8 mouse cellular contexts compared by ENCODE assay signal in the genomic region with DNA sequence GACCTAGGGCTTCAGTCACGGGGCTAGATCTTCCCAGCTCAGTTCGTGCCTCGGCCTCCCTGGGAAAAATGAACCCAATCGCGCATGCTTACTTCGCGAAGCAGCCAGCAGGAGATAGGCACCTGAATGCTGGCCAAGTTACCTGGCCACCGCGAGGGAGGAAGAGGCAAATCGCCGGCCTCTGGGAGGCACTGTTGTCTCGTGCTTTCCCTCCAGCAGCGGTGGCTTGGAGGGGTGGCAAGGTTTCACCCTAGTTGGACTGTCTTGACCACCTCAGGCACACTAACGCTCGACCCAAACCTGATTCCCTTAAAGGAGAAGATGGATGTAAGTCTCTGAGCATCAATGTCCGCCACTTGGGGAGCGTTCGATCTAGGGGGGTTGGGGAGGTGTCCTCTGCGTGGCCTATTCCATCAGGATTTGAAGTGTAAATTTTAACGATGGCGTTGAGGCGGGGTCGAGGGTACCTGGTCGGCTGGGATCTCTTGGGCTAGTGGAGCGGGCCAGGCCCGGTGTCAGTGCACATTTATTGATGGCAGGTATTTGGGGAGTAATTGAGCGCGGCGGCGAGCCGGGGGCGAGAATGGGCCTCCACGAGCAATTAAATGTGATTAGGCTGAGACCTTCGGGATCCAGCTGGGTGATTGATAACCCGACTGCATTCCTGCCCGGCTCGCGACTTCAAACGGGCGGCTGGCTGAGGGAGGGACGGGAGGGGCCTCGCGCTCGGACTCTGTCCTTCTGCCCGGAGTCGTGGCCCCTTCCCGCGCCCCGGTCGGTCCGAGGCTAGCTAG. TPM values are rescaled to one million over a fixed set of nuclear protein-coding genes. Genes with fewer than 3 reads are reported as not detected.
DNase-seq lines count a peak whose midpoint lies in the region; ATAC-seq and TF ChIP-seq lines count a peak whose summit lies in the region.

No protein-coding gene starts in this region.

- TF ChIP-seq POLR2A in ES-Bruce4 (IDR thresholded peaks at IDR 0.05; ENCODE audit: insufficient read depth, low read length), result no peak

- H3K27me3 ChIP-seq in ES-Bruce4 (ENCODE audit: control insufficient read depth, insufficient read depth, low read length, poor library complexity, severe bottlenecking), result peaks cover 27% of the 10 kb centered on the region
- peaks cover 70% of the 10 kb centered on the region for H3K27me3 ChIP-seq in kidney, postnatal 0 days (ENCODE audit: insufficient read depth, low read length)
- H3K27me3 ChIP-seq in midbrain, embryonic 10.5 days (ENCODE audit: low read depth, poor library complexity, severe bottlenecking), result peaks cover 100% of the 10 kb centered on the region

- peak; percentile 82 for TF ChIP-seq CTCF in ES-Bruce4 (IDR thresholded peaks at IDR 0.05; ENCODE audit: low read depth, low read length)
- TF ChIP-seq CTCF in kidney, postnatal 0 days (IDR thresholded peaks at IDR 0.05; ENCODE audit: low read depth), result peak; percentile 76

- WGBS in kidney, postnatal 0 days, result under 1% methylated on average over 51 of the region's 51 CpGs
- WGBS in midbrain, embryonic 10.5 days, result under 1% methylated on average over 51 of the region's 51 CpGs

- 0 out of 2 replicates have a peak, but pooled peaks have one; percentile 51 for TF ChIP-seq EP300 in ES-Bruce4 (IDR thresholded peaks at IDR 0.05; ENCODE audit: insufficient read depth, low read depth, low read length)

- no peaks in the 10 kb centered on the region for H3K36me3 ChIP-seq in ES-Bruce4 (ENCODE audit: control insufficient read depth, insufficient read depth, low read length, poor library complexity, severe bottlenecking)
- H3K36me3 ChIP-seq in kidney, postnatal 0 days (ENCODE audit: insufficient read depth, low read length), result no peaks in the 10 kb centered on the region
- H3K36me3 ChIP-seq in midbrain, embryonic 10.5 days, result no peaks in the 10 kb centered on the region

- H3K27ac ChIP-seq in ES-Bruce4 (ENCODE audit: insufficient read depth, low read length), result no peak overlapping the region
- H3K27ac ChIP-seq in kidney, postnatal 0 days, result no peak overlapping the region
- H3K27ac ChIP-seq in midbrain, embryonic 10.5 days (replicated peaks), result peak overlapping the region; percentile 76

- peak overlapping the region; percentile 18 for H3K9ac ChIP-seq in ES-Bruce4 (ENCODE audit: low read depth, poor library complexity, severe bottlenecking)
- H3K9ac ChIP-seq in kidney, postnatal 0 days (ENCODE audit: low read depth, low read length), result no peak overlapping the region

- H3K9me3 ChIP-seq in ES-Bruce4 (replicated peaks; ENCODE audit: control insufficient read depth, insufficient read depth, low read length, poor library complexity, severe bottlenecking), result no peaks in the 10 kb centered on the region
- no peaks in the 10 kb centered on the region for H3K9me3 ChIP-seq in kidney, postnatal 0 days (replicated peaks; ENCODE audit: low read length)
- H3K9me3 ChIP-seq in midbrain, embryonic 10.5 days (replicated peaks), result no peaks in the 10 kb centered on the region

- peak overlapping the region; percentile 20 for H3K4me3 ChIP-seq in ES-Bruce4 (ENCODE audit: low read depth, low read length)
- H3K4me3 ChIP-seq in kidney, postnatal 0 days (replicated peaks; ENCODE audit: low read depth, low read length), result peak overlapping the region; percentile 23; the same call in 1 of the 2 replicates
- peak overlapping the region; percentile 51 for H3K4me3 ChIP-seq in midbrain, embryonic 10.5 days

- DNase-seq in adrenal gland, adult 8-10 months, result peak; percentile 19
- DNase-seq in forelimb bud, embryonic 11.5 days (ENCODE audit: low read depth, low spot score), result peak; percentile 68
- peak; percentile 54 for DNase-seq in kidney, postnatal 0 days (ENCODE audit: low spot score)
- peak; percentile 70 for DNase-seq in midbrain, embryonic 10.5 days (ENCODE audit: low spot score)
- DNase-seq in spleen, postnatal 14 days (ENCODE audit: low spot score in 2 of 2), result no peak
- DNase-seq in right cerebral cortex, postnatal 4 days, result no peak

- H3K4me1 ChIP-seq in ES-Bruce4 (ENCODE audit: control insufficient read depth, insufficient read depth, low read length), result peaks cover 2% of the 10 kb centered on the region
- H3K4me1 ChIP-seq in kidney, postnatal 0 days (replicated peaks; ENCODE audit: insufficient read depth, low read length), result no peaks in the 10 kb centered on the region; the same call in 1 of the 2 replicates
- peaks cover 58% of the 10 kb centered on the region for H3K4me1 ChIP-seq in midbrain, embryonic 10.5 days

- ATAC-seq in kidney, postnatal 0 days (replicated peaks; ENCODE audit: low FRiP score, low read depth), result no peak
- no peak for ATAC-seq in erythroblast, adult 5-6 weeks (replicated peaks; ENCODE audit: low FRiP score, poor library complexity, severe bottlenecking)

- peak overlapping the region; percentile 45 for H3K4me2 ChIP-seq in kidney, postnatal 0 days (ENCODE audit: low read length)

RNA-seq across cellular contexts. Expression of a gene that starts 10.8 kb away (rescaled TPM):
- polyA plus RNA-seq in ES-Bruce4 (2011; ENCODE audit: insufficient read depth, insufficient read length, low read depth, missing spikeins), result 3.1 and 4.4 TPM in 2 replicates
- 1 to 10 TPM; 1.2 to 1.5 (median 1.4) TPM for total RNA-seq in adrenal gland, adult 8-10 months (2022)
- 1.0 and 1.4 TPM in 2 replicates for polyA plus RNA-seq in kidney, postnatal 0 days (2015; fragmentation: Nextera tagmentation; extraction: Ambion mirVana)
- 18.3 and 23.2 TPM in 2 replicates for polyA plus RNA-seq in midbrain, embryonic 10.5 days (2016; fragmentation: Nextera tagmentation; extraction: Ambion mirVana)
- total RNA-seq in erythroblast, adult 5-6 weeks (2015; ENCODE audit: low replicate concordance), result not detected in 2 replicates
- not detected in 2 replicates for total RNA-seq in erythroblast, adult 5-6 weeks (2017; ENCODE audit: low replicate concordance)

Comparison
In these comparisons a context has a peak if more than half of its experiments do, and no peak if none do; other contexts are left out.
1. DNase-seq: peak in adrenal gland, adult 8-10 months (single experiment), forelimb bud, embryonic 11.5 days (single experiment), kidney, postnatal 0 days (single experiment) and midbrain, embryonic 10.5 days (single experiment); none in spleen, postnatal 14 days (0 of 2) and right cerebral cortex, postnatal 4 days (single experiment).
2. Peak in every context shown above with its lines, with median percentiles within 50 percentile points of each other: H3K4me3 ChIP-seq.